Mouse (Mus musculus) spleen, adult 2 months (tissue): ENCODE results near the gene Dcun1d3. TPM values are rescaled to one million over a fixed set of nuclear protein-coding genes. Genes with fewer than 3 reads are reported as not detected.

ENCODE experiments used
- DNase-seq, 2 experiments: peaks; one replicate each; pipeline versions ENCODE4 v3.0.0 to v3.0.0-alpha.2; 2012 to 2021; ENCODE audit warnings: low spot score in 2 of 2, low read depth in 1 of 2
- H3K27ac ChIP-seq: fragments of 200-500 bp; 2 replicates; pipeline ENCODE4 v1.5.1; 2012; ENCODE audit warnings: low read length, inconsistent platforms; ENCODE audit not compliant: insufficient read depth
- H3K27me3 ChIP-seq: fragments of 200-500 bp; 2 replicates; pipeline ENCODE4 v1.6.1; 2012; ENCODE audit warnings: mild to moderate bottlenecking, moderate library complexity, low read length, inconsistent platforms; ENCODE audit not compliant: control insufficient read depth, insufficient read depth
- H3K36me3 ChIP-seq: fragments of 200-500 bp; 2 replicates; pipeline ENCODE4 v1.6.1; 2012; ENCODE audit warnings: mild to moderate bottlenecking, low read length, inconsistent platforms; ENCODE audit not compliant: control insufficient read depth, insufficient read depth
- H3K4me1 ChIP-seq: fragments of 200-500 bp; 2 replicates; pipeline ENCODE4 v1.6.1; 2011; ENCODE audit warnings: inconsistent platforms; ENCODE audit not compliant: control insufficient read depth, insufficient read depth, insufficient read length
- H3K4me3 ChIP-seq: fragments of 200-500 bp; 2 replicates; pipeline ENCODE4 v1.5.1; 2011; ENCODE audit warnings: mild to moderate bottlenecking, inconsistent platforms; ENCODE audit not compliant: insufficient read depth, insufficient read length; ENCODE audit errors: extremely low read depth
- CTCF ChIP-seq: fragments of 200-500 bp; IDR thresholded peaks from 2 replicates; pipeline ENCODE4 v1.5.1; 2011; ENCODE audit warnings: mild to moderate bottlenecking, inconsistent platforms; ENCODE audit not compliant: insufficient read depth, insufficient read length, insufficient replicate concordance; ENCODE audit errors: extremely low read depth
- POLR2A ChIP-seq: fragments of 200-500 bp; IDR thresholded peaks from 2 replicates; pipeline ENCODE4 v1.6.1; 2011; ENCODE audit warnings: low read depth, low read length, inconsistent platforms
- WGBS: fragments of 180-500 bp; shearing (Covaris S2); methylation state at CpG from one replicate; pipeline ENCODE4 v1.1.7; 2018; 5-methylcytosine and 5-hydroxymethylcytosine counted together
- polyA plus RNA-seq: library from polyadenylated mRNA; depleted of rRNA; stranded (reverse); fragments of >200 nt; gene quantifications from 2 replicates; pipeline ENCODE4 v1.2.3, GENCODE M21; 2012; rRNA removed

The Dcun1d3 gene
- polyA plus RNA-seq, 1 experiment = 3.1 TPM

DNA sequence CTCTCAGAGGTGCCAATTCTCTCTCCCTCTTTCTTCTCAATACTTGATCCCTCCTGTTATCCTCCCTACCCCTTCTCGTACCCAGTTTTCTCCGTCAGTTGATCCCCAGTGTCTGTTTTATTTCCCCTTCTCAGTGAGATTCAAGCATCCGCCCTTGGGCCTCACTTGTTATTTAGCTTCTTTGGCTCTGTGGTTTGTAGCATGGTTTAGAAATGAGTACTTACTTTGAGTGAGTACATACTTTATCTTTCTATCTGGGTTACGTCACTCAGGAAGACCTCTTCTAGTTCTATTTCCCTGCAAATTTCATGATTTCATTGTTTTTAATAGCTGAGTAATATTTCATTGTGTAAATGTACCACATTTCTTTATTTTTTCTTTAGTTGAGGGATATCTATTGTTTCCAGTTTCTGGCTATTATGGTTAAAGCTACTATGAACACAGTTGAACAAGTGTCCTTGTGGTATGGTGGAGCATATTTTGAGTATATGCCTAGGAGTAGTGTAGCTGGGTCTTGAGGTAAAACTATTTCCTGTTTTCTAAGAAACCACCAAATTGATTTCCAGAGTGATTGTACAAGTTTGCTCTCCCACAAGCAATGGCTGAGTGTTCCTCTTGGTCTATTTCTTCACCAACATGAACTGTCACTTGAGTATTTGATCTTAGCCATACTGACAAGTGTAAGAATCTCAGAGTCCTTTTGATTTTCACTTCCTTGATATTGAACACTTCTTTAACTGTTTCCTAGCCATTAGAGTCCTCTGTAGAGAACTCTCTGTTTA lies 59.9 kb downstream of the Dcun1d3 start:
- TF ChIP-seq CTCF (no peak), POLR2A (no peak)
- Histone ChIP-seq H3K4me1 (peaks cover 3% of the 10 kb centered on the region; the same call in 1 of the 2 replicates), H3K27me3 (no peaks in the 10 kb centered on the region), H3K27ac (peak overlapping the region; percentile 82; the same call in 1 of the 2 replicates), H3K36me3 (no peaks in the 10 kb centered on the region), H3K4me3 (no peak overlapping the region)
- WGBS = 67% methylated on average over 4 of the region's 4 CpGs
- peak in 1 of 2 experiments; percentile 53 for DNase-seq

GRCm38 (mm10) chr7:119835371-119835770 lies 60.7 kb downstream of the Dcun1d3 start:
- Histone ChIP-seq H3K27ac (peak overlapping the region; percentile 82), H3K4me1 (peaks cover 3% of the 10 kb centered on the region; the same call in 1 of the 2 replicates), H3K27me3 (no peaks in the 10 kb centered on the region), H3K4me3 (no peak overlapping the region), H3K36me3 (no peaks in the 10 kb centered on the region)
- WGBS = 92% methylated on average over 1 of the region's 1 CpGs
- no peak for DNase-seq
- TF ChIP-seq CTCF (no peak), POLR2A (no peak)

DNA sequence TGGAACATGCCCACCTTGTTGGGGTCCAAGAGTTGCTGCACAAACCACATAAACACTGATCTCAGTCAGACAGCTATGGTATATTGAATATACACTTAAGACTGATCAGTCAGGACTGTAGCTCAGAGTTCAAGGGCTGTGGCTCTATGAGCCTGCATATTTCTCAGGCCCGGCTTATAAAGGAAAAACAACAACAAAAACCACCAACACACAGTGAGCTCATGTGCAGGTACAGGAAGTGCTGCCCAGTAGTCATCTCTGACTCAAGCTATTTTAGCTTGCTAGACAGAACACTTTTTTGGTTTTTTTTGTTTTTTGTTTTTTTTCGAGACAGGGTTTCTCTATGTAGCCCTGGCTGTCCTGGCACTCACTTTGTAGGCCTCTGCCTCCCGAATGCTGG lies 87.4 kb downstream of the Dcun1d3 start:
- H3K36me3 ChIP-seq = peaks cover 2% of the 10 kb centered on the region; the same call in 1 of the 2 replicates
- DNase-seq = no peak
- no peak overlapping the region for H3K4me3 ChIP-seq
- H3K27ac ChIP-seq = no peak overlapping the region
- H3K27me3 ChIP-seq = no peaks in the 10 kb centered on the region
- TF ChIP-seq POLR2A (no peak), CTCF (no peak)
- no peaks in the 10 kb centered on the region for H3K4me1 ChIP-seq
- WGBS = 85% methylated on average over 3 of the region's 3 CpGs

DNA sequence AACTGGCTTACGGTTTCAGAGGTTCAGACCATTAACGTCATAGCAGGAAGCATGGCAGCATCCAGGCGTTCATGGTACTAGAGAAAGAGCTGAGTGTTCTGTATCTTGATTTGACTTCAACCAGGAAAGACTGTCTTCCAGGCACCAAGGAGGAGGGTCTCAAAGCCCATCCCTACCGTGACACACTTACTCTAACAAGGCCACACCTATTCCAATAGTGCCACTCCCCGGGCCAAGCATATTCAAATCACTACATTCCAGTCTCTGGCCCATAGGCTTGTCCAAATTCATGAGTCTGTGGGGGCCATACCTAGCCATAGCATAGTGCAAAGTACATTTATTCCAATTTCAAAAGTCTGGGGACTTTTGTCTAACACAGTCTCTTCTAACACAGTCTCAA lies 88.7 kb downstream of the Dcun1d3 start:
- no peak for DNase-seq
- Histone ChIP-seq H3K36me3 (peaks cover 2% of the 10 kb centered on the region; the same call in 1 of the 2 replicates), H3K4me1 (no peaks in the 10 kb centered on the region), H3K4me3 (no peak overlapping the region), H3K27me3 (no peaks in the 10 kb centered on the region), H3K27ac (no peak overlapping the region)
- WGBS = 95% methylated on average over 5 of the region's 5 CpGs
- TF ChIP-seq CTCF = no peak
- no peak for TF ChIP-seq POLR2A

Other genes starting within 250 kb of the Dcun1d3 start
- gene Acsm4, start 206.3 kb downstream of the Dcun1d3 start, polyA plus RNA-seq = not detected in 2 replicates
- 8.1 and 13.9 TPM in 2 replicates for gene Thumpd1, start 175.5 kb downstream of the Dcun1d3 start, polyA plus RNA-seq
- gene Acsm3, start 135.4 kb downstream of the Dcun1d3 start, polyA plus RNA-seq = not detected in 2 replicates
- 2.0 and 2.4 TPM in 2 replicates for gene Rexo5, start 102.3 kb downstream of the Dcun1d3 start, polyA plus RNA-seq
- gene Eri2, start 102.2 kb downstream of the Dcun1d3 start, polyA plus RNA-seq = 0.46 and 0.65 TPM in 2 replicates
- 0.49 and 0.80 TPM in 2 replicates for gene Lyrm1, start 437 bp downstream of the Dcun1d3 start, polyA plus RNA-seq
- gene Dnah3, start 199.0 kb upstream of the Dcun1d3 start, polyA plus RNA-seq = not detected in 2 replicates
- 5.7 TPM in 2 replicates for gene Tmem159, start 206.1 kb upstream of the Dcun1d3 start, polyA plus RNA-seq
- not detected in 2 replicates for gene Zp2, start 249.0 kb upstream of the Dcun1d3 start, polyA plus RNA-seq